Mouse (Mus musculus) hematopoietic multipotent progenitor cell, adult 10-12 weeks (in vitro differentiated cells): ENCODE results near the gene Igsf11. TPM values are rescaled to one million over a fixed set of nuclear protein-coding genes. Genes with fewer than 3 reads are reported as not detected.

Experiments
- polyA plus RNA-seq: library from polyadenylated mRNA; stranded (reverse); fragments of >175 nt; gene quantifications from 2 replicates; pipeline ENCODE4 v1.2.3, GENCODE M21; 2012; ENCODE audit warnings: low replicate concordance

Gene Igsf11
- 0.03 and 0.07 TPM in 2 replicates for polyA plus RNA-seq

DNA sequence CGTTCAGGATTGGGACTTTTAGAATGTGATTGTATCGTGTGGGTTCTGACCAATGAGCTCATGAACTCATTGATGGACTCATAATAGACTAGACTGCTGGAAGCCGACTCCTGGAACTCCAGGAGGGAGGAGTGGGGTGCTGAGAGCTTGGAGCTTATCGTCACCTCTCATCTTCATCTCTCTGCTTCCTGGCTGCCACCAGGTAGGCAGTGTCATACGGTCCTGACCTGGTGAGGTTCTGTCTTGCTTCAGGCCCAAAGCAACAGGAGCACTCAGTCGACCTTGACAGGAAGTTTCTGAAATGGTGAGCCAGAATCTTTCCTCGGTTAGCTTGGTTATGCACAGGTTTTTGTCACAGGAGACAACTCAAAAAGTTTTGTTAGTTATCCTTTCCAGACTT lies at the start of gene Igsf11:
Igsf11 (plus strand) TSS at position 301 of the 400 bp plus-strand sequence.

Other genes starting within 250 kb of the Igsf11 start
- gene Arhgap31, start 179.4 kb upstream of the Igsf11 start, polyA plus RNA-seq, result 1.9 and 3.5 TPM in 2 replicates
- 0.71 and 1.3 TPM in 2 replicates for gene B4galt4, start 150.4 kb upstream of the Igsf11 start, polyA plus RNA-seq
- 0.38 TPM in 1 of 2 replicates, not detected in the other for gene Upk1b, start 92.3 kb upstream of the Igsf11 start, polyA plus RNA-seq
- gene 4930435E12Rik, start 63.9 kb upstream of the Igsf11 start, polyA plus RNA-seq, result not detected in 2 replicates